Mouse (Mus musculus): Measurements from ENCODE around the gene Slc4a10.

GRCm38 (mm10) chr2:62323078-62323637 is 276.9 kb downstream of the Slc4a10 start:
- TF ChIP-seq CTCF (IDR thresholded peaks at IDR 0.05; ENCODE audit: extremely low read depth, insufficient read length, insufficient replicate concordance, low read depth, low read length): no peak
- TF ChIP-seq POLR2A (IDR thresholded peaks at IDR 0.05; ENCODE audit: low read depth, low read length): no peak

All from small intestine, adult 2 months (tissue).